Mouse (Mus musculus) heart, embryonic 10.5 days (tissue): ENCODE results near the gene Dock4. TPM values are rescaled to one million over a fixed set of nuclear protein-coding genes. Genes with fewer than 3 reads are reported as not detected.

Experiments
- DNase-seq: peaks from one replicate; pipeline ENCODE4 v3.0.0-alpha.2; 2017; ENCODE audit warnings: low spot score
- H3K27ac ChIP-seq: fragments of 300-500 bp; sonication (generic); 2 replicates; pipeline ENCODE4 v1.5.1; 2016; ENCODE audit warnings: mild to moderate bottlenecking
- H3K27me3 ChIP-seq: fragments of 300-500 bp; sonication (generic); 2 replicates; pipeline ENCODE4 v1.6.1; 2016; ENCODE audit warnings: mild to moderate bottlenecking; ENCODE audit not compliant: poor library complexity, insufficient read depth, severe bottlenecking
- H3K36me3 ChIP-seq: fragments of 300-500 bp; sonication (generic); 2 replicates; pipeline ENCODE4 v1.6.1; 2016; ENCODE audit warnings: mild to moderate bottlenecking, moderate library complexity
- H3K4me1 ChIP-seq: fragments of 300-500 bp; sonication (generic); 2 replicates; pipeline ENCODE4 v1.6.1; 2016; ENCODE audit warnings: mild to moderate bottlenecking
- H3K4me3 ChIP-seq: fragments of 300-500 bp; sonication (generic); 2 replicates; pipeline ENCODE4 v1.5.1; 2016; ENCODE audit warnings: mild to moderate bottlenecking, moderate library complexity
- H3K9me3 ChIP-seq: fragments of 300-500 bp; sonication (generic); 2 replicates; pipeline ENCODE4 v1.6.1; 2016; ENCODE audit warnings: mild to moderate bottlenecking, moderate library complexity
- WGBS: fragments of 180-500 bp; shearing (Covaris S2); methylation state at CpG from one replicate; pipeline ENCODE4 v1.1.7; 2016; 5-methylcytosine and 5-hydroxymethylcytosine counted together
- polyA plus RNA-seq: library from polyadenylated mRNA; unstranded; fragments of >200 nt; fragmentation: Nextera tagmentation; extraction: Ambion mirVana; gene quantifications from 2 replicates; pipeline ENCODE4 v1.2.1, GENCODE M21; 2016

The Dock4 gene
- polyA plus RNA-seq, 1 experiment from 2014 or later: 10.5 TPM

DNA sequence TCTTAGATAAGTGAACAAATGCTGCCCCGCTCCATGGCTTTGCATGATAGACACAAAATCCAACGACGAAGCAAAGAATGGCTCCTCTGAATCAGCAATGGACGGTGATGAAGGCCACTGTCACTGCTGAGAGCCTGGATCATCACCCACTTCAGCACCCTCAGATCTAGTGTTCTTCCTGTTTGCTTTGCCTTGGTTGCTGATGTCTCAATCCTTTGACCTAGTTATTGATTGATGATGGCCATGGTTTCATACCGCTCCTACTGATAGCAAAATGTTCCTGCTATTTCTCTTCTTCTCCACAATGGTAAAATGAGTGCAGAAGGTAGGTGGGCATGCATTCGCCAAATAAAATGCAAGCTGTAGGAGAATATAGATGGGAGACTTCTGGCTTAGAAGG lies 150.7 kb downstream of the Dock4 start:
- H3K36me3 ChIP-seq: no peaks in the 10 kb centered on the region
- no peak overlapping the region for H3K4me3 ChIP-seq
- no peak overlapping the region for H3K27ac ChIP-seq
- no peak for DNase-seq
- H3K4me1 ChIP-seq: 0 out of 2 replicates have a peak, but pooled peaks cover 6% of the 10 kb centered on the region
- H3K9me3 ChIP-seq: no peaks in the 10 kb centered on the region
- WGBS: 54% methylated on average over 6 of the region's 6 CpGs
- H3K27me3 ChIP-seq: no peaks in the 10 kb centered on the region

DNA sequence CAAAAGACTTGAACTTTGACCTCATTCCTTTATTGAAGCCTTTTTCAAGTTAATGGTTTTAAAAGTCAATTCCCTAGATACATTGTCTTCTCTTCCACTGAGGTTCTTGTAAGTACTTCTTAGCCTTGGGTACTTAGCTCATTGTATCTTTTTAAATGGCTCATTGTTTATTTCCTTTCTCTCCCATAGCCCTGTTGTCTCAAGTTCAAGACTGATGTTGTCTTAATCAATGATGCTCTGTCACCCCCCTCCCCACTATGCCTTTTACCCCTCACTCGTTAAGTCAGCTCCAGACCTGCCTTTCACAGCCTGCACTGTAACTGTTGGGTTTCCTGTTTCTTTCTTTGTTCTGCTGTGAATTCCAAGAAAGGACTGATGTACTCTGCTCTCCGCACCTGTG lies 154.2 kb downstream of the Dock4 start:
- Histone ChIP-seq H3K36me3 (no peaks in the 10 kb centered on the region), H3K9me3 (no peaks in the 10 kb centered on the region), H3K27me3 (no peaks in the 10 kb centered on the region), H3K4me1 (0 out of 2 replicates have a peak, but pooled peaks cover 6% of the 10 kb centered on the region), H3K4me3 (no peak overlapping the region), H3K27ac (no peak overlapping the region)
- WGBS: 66% methylated on average over 2 of the region's 2 CpGs
- DNase-seq: no peak

DNA sequence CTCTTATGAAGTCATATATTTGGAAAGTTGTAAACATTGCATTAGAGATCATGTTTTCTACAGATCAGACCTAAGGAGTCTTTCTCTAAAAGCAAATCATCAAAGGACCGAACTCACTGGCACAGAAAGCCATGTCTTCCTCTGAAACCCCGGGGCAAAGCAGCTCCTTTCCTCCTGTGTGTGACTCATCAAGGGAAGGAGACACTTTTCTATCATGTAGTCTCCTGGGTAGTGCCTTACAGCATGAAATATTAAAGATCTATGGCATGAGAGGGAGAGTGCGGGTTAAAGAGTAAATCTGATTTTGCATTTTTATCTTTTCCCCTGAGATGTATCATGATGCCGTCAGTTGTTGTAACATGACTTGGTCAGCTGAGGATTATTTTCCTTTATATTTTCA lies 159.8 kb downstream of the Dock4 start:
- DNase-seq: no peak
- no peak overlapping the region for H3K27ac ChIP-seq
- no peaks in the 10 kb centered on the region for H3K9me3 ChIP-seq
- H3K4me3 ChIP-seq: no peak overlapping the region
- H3K4me1 ChIP-seq: no peaks in the 10 kb centered on the region
- H3K27me3 ChIP-seq: no peaks in the 10 kb centered on the region
- no peaks in the 10 kb centered on the region for H3K36me3 ChIP-seq
- 82% methylated on average over 4 of the region's 4 CpGs for WGBS

DNA sequence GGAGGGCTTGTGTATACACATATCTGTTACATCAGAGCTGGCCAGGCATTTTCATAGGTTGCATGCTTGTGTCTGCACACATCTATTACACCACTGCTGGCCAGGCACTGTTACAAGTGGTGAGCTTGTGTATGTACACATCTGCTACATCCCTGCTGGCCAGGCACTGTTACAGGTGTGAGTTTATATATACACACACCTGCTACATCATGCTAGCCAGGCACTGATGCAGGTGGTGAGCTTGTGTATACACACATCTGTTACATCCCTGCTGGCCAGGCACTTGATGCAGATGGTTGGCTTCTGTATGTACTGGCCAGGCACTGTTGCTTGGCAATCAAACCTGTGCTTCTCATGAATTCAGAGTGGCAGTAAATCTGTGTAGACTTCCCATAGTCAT lies 177.2 kb downstream of the Dock4 start:
- H3K4me3 ChIP-seq: no peak overlapping the region
- H3K4me1 ChIP-seq: no peaks in the 10 kb centered on the region
- H3K9me3 ChIP-seq: no peaks in the 10 kb centered on the region
- H3K27ac ChIP-seq: no peak overlapping the region
- DNase-seq: no peak
- no peaks in the 10 kb centered on the region for H3K27me3 ChIP-seq
- H3K36me3 ChIP-seq: no peaks in the 10 kb centered on the region

DNA sequence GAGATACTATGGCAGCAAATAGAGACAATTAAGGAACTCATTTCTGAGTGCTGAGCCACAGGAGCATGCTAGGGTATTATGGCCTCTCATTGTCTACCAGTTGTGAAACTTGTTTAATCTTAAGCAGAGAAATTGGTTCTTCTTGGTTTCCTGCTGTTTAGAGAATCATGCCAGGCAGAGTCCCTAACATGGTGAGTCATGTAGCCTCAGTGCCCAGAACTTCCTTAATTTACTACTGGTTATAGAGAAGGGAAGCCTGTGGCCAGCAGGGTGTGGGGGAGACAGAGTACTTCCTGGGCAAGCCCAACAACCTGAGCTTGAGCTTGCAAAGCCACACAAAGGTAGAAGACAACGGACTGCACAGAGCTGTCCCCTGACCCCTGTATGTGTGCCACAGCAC lies 180.8 kb downstream of the Dock4 start:
- H3K4me3 ChIP-seq: no peak overlapping the region
- H3K4me1 ChIP-seq: no peaks in the 10 kb centered on the region
- no peaks in the 10 kb centered on the region for H3K27me3 ChIP-seq
- no peaks in the 10 kb centered on the region for H3K36me3 ChIP-seq
- DNase-seq: no peak
- no peak overlapping the region for H3K27ac ChIP-seq
- no peaks in the 10 kb centered on the region for H3K9me3 ChIP-seq
- WGBS: 87% methylated on average over 1 of the region's 1 CpGs

DNA sequence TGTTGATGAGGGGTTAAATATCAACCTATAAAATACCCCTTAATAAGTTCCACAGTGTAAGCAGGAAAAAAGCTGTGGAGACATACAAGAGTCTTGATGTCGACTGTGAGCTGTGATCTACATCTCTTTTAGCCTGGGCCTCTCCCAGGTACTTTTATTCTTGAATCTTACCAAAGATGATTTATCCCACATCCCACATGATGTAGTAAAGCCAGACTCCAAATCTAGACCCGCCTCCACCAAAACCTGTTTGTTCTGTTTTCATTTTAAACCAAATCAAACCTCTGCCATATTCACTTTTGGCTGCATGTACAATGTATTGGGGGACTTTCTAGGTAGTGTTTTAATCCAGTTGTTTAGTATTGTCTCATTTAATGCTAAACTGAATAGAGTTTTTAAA lies 187.5 kb downstream of the Dock4 start:
- Histone ChIP-seq H3K27ac (no peak overlapping the region), H3K9me3 (no peaks in the 10 kb centered on the region), H3K4me1 (0 out of 2 replicates have a peak, but pooled peaks cover 3% of the 10 kb centered on the region), H3K36me3 (no peaks in the 10 kb centered on the region), H3K4me3 (no peak overlapping the region), H3K27me3 (no peaks in the 10 kb centered on the region)
- WGBS: 78% methylated on average over 2 of the region's 2 CpGs
- DNase-seq: no peak

DNA sequence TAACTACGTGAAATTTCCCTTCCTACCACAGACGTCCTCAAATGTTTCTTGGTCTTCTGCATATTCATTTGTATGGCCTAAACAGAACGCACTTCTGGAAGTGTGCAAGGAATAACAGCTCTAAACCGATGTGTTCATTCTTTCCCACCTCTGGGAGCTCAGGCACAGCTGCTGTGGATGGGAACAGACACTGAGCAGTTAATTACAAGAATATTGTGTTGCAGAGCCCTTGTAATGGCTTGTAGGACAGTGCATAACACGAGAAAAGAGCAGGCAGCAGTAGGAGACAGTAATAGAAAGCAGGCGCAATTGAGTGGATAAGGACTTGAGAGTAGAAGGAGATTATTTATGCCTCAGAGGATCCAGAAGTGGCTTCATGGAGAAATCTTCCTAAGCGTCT lies 188.4 kb downstream of the Dock4 start:
- Histone ChIP-seq H3K4me1 (0 out of 2 replicates have a peak, but pooled peaks cover 3% of the 10 kb centered on the region), H3K4me3 (no peak overlapping the region), H3K36me3 (no peaks in the 10 kb centered on the region), H3K27me3 (no peaks in the 10 kb centered on the region), H3K27ac (no peak overlapping the region), H3K9me3 (no peaks in the 10 kb centered on the region)
- DNase-seq: no peak
- WGBS: 74% methylated on average over 7 of the region's 7 CpGs

DNA sequence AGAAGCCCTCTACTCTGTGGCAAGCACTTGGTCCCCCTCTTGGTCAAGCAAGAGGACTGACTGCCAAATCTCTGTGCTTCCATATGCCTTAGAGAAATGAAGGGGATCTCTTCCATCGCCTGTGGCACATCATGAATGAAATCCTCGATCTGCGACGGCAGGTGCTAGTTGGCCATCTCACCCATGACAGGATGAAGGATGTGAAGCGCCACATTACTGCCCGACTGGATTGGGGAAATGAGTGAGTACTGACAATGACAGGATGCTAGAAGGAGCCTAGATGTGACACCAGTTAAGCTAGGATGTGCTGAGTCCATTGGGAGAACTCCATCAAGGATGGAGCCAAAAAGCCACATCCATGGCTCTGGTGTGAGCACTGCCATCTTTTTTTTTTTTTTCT lies 190.2 kb downstream of the Dock4 start:
- no peaks in the 10 kb centered on the region for H3K36me3 ChIP-seq
- no peak overlapping the region for H3K4me3 ChIP-seq
- H3K9me3 ChIP-seq: no peaks in the 10 kb centered on the region
- no peak for DNase-seq
- no peaks in the 10 kb centered on the region for H3K27me3 ChIP-seq
- WGBS: 89% methylated on average over 6 of the region's 6 CpGs
- no peak overlapping the region for H3K27ac ChIP-seq
- 0 out of 2 replicates have a peak, but pooled peaks cover 3% of the 10 kb centered on the region for H3K4me1 ChIP-seq

DNA sequence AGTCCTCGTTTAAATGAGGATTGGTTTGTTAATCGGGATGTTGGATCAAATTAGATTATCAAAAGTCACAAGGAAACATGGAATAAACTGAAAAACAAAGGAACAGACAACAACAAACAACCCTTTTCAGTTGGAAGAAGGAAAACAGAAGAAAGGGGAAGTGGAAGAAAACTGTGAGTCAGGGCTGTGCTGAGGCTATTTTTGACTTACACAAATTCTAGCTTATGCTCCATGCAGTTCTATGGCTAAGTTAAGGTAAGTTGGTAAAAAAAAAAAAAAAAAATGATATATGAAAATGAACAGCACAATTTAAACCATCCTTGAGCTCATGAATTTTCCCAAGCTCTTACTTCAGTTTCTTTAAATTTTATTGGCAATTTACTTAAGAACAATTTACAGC lies 191.7 kb downstream of the Dock4 start:
- no peaks in the 10 kb centered on the region for H3K27me3 ChIP-seq
- WGBS: 83% methylated on average over 2 of the region's 2 CpGs
- no peak for DNase-seq
- H3K4me3 ChIP-seq: no peak overlapping the region
- H3K9me3 ChIP-seq: no peaks in the 10 kb centered on the region
- H3K4me1 ChIP-seq: 0 out of 2 replicates have a peak, but pooled peaks cover 3% of the 10 kb centered on the region
- H3K36me3 ChIP-seq: no peaks in the 10 kb centered on the region
- no peak overlapping the region for H3K27ac ChIP-seq

DNA sequence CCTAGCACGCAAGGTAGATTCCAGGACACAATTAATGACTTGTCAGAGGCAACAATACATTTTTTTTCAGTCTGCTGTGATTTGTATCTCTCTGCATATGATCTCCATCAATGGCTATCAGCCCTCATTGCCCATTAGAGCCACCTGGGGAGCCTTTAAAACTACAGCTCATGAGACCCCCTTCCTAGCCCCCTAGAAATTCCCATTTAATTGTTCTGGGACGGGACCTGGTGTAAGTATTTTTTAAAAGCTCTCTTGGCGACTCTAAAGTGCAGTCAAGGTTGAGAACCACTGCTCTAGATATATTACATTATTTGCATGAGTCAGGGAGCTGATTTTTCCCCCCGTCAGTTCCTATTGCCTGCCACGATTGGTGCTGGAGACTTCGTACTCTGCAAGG lies 200.1 kb downstream of the Dock4 start:
- no peaks in the 10 kb centered on the region for H3K4me1 ChIP-seq
- no peaks in the 10 kb centered on the region for H3K9me3 ChIP-seq
- no peak overlapping the region for H3K27ac ChIP-seq
- 85% methylated on average over 6 of the region's 6 CpGs for WGBS
- DNase-seq: no peak
- no peak overlapping the region for H3K4me3 ChIP-seq
- H3K36me3 ChIP-seq: no peaks in the 10 kb centered on the region
- no peaks in the 10 kb centered on the region for H3K27me3 ChIP-seq

DNA sequence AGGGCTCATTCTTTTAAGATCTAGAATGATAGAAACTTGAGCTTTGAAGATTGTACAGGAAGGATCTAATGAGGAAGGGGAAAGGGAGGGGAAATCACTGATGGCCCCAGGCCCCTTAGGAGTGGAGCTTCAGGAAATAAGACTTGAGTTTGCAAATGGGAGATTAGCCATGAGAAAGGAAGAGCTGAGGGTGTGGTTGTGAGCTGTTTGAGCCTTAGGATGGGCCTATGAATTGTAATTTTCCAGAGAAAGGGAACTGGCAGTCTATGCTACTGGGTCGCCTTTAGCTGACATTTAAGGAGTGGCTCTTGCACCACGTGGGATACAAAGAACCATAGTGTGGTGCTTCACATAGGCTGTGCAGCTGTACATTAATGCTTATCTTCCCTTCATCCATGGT lies 208.6 kb downstream of the Dock4 start:
- no peak overlapping the region for H3K27ac ChIP-seq
- no peak for DNase-seq
- H3K9me3 ChIP-seq: no peaks in the 10 kb centered on the region
- H3K27me3 ChIP-seq: no peaks in the 10 kb centered on the region
- WGBS: 69% methylated on average over 2 of the region's 2 CpGs
- H3K36me3 ChIP-seq: no peaks in the 10 kb centered on the region
- H3K4me1 ChIP-seq: peaks cover 4% of the 10 kb centered on the region
- no peak overlapping the region for H3K4me3 ChIP-seq

DNA sequence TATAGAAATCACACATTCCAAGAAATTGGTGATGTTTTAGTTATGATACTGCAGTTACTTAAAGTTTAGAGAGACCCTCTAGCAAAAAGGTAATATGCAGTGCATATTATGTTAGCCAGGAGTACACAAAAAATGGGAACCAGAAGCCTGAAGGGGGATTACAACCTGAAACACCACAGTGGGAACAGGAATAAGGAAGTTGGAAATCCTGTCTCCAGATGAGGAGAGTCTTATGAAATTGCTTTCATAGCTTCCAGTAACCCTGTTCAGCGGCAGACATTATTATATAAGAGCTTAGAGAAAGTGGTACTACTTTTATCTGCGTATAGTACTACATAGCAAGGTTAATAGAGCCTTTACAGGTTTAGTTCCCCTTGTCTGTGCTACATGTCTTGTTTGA lies 210.1 kb downstream of the Dock4 start:
- Histone ChIP-seq H3K4me1 (peaks cover 4% of the 10 kb centered on the region), H3K27ac (no peak overlapping the region), H3K27me3 (no peaks in the 10 kb centered on the region), H3K9me3 (no peaks in the 10 kb centered on the region), H3K36me3 (no peaks in the 10 kb centered on the region), H3K4me3 (no peak overlapping the region)
- DNase-seq: no peak
- WGBS: 82% methylated on average over 2 of the region's 2 CpGs

DNA sequence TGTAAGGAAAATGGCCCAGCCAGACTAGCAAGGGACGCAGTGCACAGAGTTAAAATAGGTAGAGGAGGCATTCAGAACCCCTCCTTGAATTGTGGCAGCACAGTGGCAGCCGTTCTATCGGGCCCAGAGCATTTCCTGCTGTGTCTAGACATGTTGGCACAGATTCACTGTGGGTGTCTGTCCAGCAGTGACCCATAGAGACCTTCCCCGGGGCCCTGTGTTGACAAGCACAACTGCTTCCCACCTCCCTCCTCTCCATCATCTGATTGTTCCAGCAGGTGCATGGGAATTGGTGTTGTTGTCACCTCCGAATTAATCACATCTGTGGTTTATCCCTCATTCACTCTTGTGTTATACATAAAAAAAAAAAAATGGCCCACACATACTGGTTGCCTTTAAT lies 210.7 kb downstream of the Dock4 start:
- no peaks in the 10 kb centered on the region for H3K27me3 ChIP-seq

DNA sequence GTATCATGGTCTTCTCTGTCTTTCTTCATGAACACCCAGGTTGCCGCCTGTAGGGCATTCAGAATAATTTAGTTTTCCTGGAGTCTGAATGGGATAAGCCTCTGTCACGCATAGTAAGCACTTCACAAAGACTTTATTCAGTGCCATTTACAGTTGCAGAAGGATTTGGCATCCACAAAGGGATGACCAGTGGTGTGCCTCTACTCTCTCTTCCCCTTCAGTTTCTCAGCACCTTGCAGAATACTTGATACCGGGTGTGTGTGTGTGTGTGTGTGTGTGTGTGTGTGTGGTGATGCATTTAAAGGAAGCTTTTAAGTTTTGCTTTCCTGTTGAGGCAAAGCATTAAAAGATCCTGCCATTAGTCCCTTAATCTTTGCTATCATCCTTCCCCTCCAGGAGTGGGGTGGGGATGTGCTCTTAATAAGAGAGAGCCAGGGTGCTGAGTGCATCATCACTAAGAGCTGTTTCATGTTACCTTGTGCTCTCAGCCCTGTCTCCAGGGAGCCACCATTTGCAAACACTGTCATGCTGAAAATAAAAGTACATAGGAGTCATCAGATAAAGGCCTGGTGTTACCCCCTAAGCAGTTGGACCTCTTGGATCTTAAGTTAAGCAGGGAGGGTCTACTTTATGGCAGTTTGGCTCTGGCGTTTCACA lies 211.6 kb downstream of the Dock4 start:
- Histone ChIP-seq H3K9me3 (no peaks in the 10 kb centered on the region), H3K36me3 (no peaks in the 10 kb centered on the region), H3K27me3 (no peaks in the 10 kb centered on the region), H3K4me3 (no peak overlapping the region), H3K4me1 (no peaks in the 10 kb centered on the region; the same call in 1 of the 2 replicates), H3K27ac (no peak overlapping the region)
- 65% methylated on average over 4 of the region's 4 CpGs for WGBS
- no peak for DNase-seq

More for the DNA sequence above, 210.7 kb downstream of the Dock4 start:
- H3K9me3 ChIP-seq: no peaks in the 10 kb centered on the region
- H3K36me3 ChIP-seq: no peaks in the 10 kb centered on the region
- H3K27ac ChIP-seq: no peak overlapping the region
- no peak for DNase-seq
- no peak overlapping the region for H3K4me3 ChIP-seq
- 66% methylated on average over 5 of the region's 5 CpGs for WGBS
- peaks cover 2% of the 10 kb centered on the region for H3K4me1 ChIP-seq
